Mouse (Mus musculus) myocyte (in vitro differentiated cells): Measurements from ENCODE around the gene Slco1a5. TPM values are rescaled to one million over a fixed set of nuclear protein-coding genes. Genes with fewer than 3 reads are reported as not detected.
"Not testable (repeated sequence)": the region's sequence is repeated elsewhere in the genome, so short reads cannot be mapped to it uniquely, and the experiment has no call there.

Source experiments
- H3K27me3 ChIP-seq: one replicate; pipeline ENCODE4 v1.6.1; 2011; ENCODE audit not compliant: control insufficient read depth, insufficient read depth, insufficient read length
- H3K36me3 ChIP-seq: one replicate; pipeline ENCODE4 v1.6.1; 2011; ENCODE audit not compliant: control insufficient read depth, insufficient read depth
- H3K4me2 ChIP-seq: one replicate; pipeline ENCODE4 v1.6.1; 2011; ENCODE audit warnings: low read depth, control low read depth
- H3K4me3 ChIP-seq: one replicate; pipeline ENCODE4 v1.5.1; 2011; ENCODE audit warnings: mild to moderate bottlenecking, control low read depth, moderate library complexity
- H3K79me2 ChIP-seq: one replicate; pipeline ENCODE4 v1.6.1; 2011; ENCODE audit not compliant: control insufficient read depth, insufficient read depth
- H3ac ChIP-seq: one replicate; pipeline ENCODE4 v1.6.1; 2011; ENCODE audit not compliant: control insufficient read depth, insufficient read length
- CEBPB ChIP-seq: IDR thresholded peaks from 2 replicates; pipeline ENCODE4 v1.6.1; 2011; ENCODE audit warnings: mild to moderate bottlenecking, moderate library complexity; ENCODE audit not compliant: poor library complexity, insufficient read depth, severe bottlenecking
- E2F4 ChIP-seq: IDR thresholded peaks from one replicate; pipeline ENCODE4 v1.6.1; 2011; ENCODE audit warnings: mild to moderate bottlenecking, control low read depth, moderate library complexity; ENCODE audit not compliant: insufficient read depth
- MAX ChIP-seq: IDR thresholded peaks from one replicate; pipeline ENCODE4 v1.6.1; 2011; ENCODE audit warnings: low read depth, mild to moderate bottlenecking, control low read depth
- MYOD1 ChIP-seq, 3 experiments: IDR thresholded peaks; one replicate each; pipeline ENCODE4 v1.6.1; 2011; ENCODE audit warnings: control low read depth in 2 of 3, low read depth in 2 of 3, mild to moderate bottlenecking in 2 of 3, moderate library complexity in 1 of 3; ENCODE audit not compliant: insufficient read length in 2 of 3, control insufficient read depth in 1 of 3
- MYOG ChIP-seq, 3 experiments: IDR thresholded peaks; one replicate each; pipeline ENCODE4 v1.6.1; 2011; ENCODE audit warnings: control low read depth in 2 of 3, low read depth in 2 of 3, mild to moderate bottlenecking in 2 of 3; ENCODE audit not compliant: insufficient read length in 2 of 3, control insufficient read depth in 1 of 3, insufficient read depth in 1 of 3
- POLR2A ChIP-seq: IDR thresholded peaks from one replicate; pipeline ENCODE4 v1.6.1; 2011; ENCODE audit warnings: low read depth, mild to moderate bottlenecking, control low read depth, moderate library complexity; ENCODE audit not compliant: insufficient read length
- POLR2AphosphoS2 ChIP-seq: IDR thresholded peaks from one replicate; pipeline ENCODE4 v1.6.1; 2011; ENCODE audit warnings: low read depth, control low read depth; ENCODE audit not compliant: insufficient read length
- REST ChIP-seq: IDR thresholded peaks from one replicate; pipeline ENCODE4 v1.6.1; 2011; ENCODE audit warnings: mild to moderate bottlenecking, control low read depth, moderate library complexity; ENCODE audit not compliant: insufficient read depth, insufficient read length
- SRF ChIP-seq: IDR thresholded peaks from one replicate; pipeline ENCODE4 v1.6.1; 2011; ENCODE audit warnings: low read depth; ENCODE audit not compliant: control insufficient read depth, insufficient read length
- TCF12 ChIP-seq: IDR thresholded peaks from one replicate; pipeline ENCODE4 v1.6.1; 2011; ENCODE audit warnings: mild to moderate bottlenecking, control low read depth; ENCODE audit not compliant: poor library complexity, insufficient read depth, severe bottlenecking
- TCF3 ChIP-seq: IDR thresholded peaks from one replicate; pipeline ENCODE4 v1.6.1; 2011; ENCODE audit warnings: low read depth, control low read depth; ENCODE audit not compliant: insufficient read length
- USF1 ChIP-seq: IDR thresholded peaks from one replicate; pipeline ENCODE4 v1.6.1; 2011; ENCODE audit warnings: low read depth, mild to moderate bottlenecking, control low read depth, moderate library complexity
- polyA plus RNA-seq: library from polyadenylated mRNA; unstranded; fragments of >200 nt; fragmentation: generic; extraction: Trizol; gene quantifications from one replicate; pipeline ENCODE4 v1.2.1, GENCODE M21; 2012; ENCODE audit warnings: missing spikeins

Gene Slco1a5
- polyA plus RNA-seq, 1 experiment = 0.20 TPM

- H3K4me3 ChIP-seq = no peak overlapping the region
- TF ChIP-seq E2F4 = no peak
- peak in 2 of 3 experiments; percentile 36 to 49 for TF ChIP-seq MYOD1 (IDR thresholded peaks at IDR 0.05; ENCODE audit: control insufficient read depth in 1 of 3, insufficient read length in 2 of 3, low read depth in 2 of 3)
- H3K27me3 ChIP-seq = no peaks in the 10 kb centered on the region
- no peak overlapping the region for H3ac ChIP-seq
- H3K36me3 ChIP-seq = peaks cover 18% of the 10 kb centered on the region
- H3K79me2 ChIP-seq = no peaks in the 10 kb centered on the region
- H3K4me2 ChIP-seq = peak overlapping the region; percentile 36
Measured at GRCm38 (mm10) chr6:142365742-142366472, 43.1 kb upstream of the Slco1a5 start.

GRCm38 (mm10) chr6:142363019-142363576, 40.3 kb upstream of the Slco1a5 start:
- no peaks in the 10 kb centered on the region for H3K79me2 ChIP-seq
- no peak for TF ChIP-seq SRF
- peak; percentile 16 for TF ChIP-seq POLR2AphosphoS2
- peaks cover 25% of the 10 kb centered on the region for H3K36me3 ChIP-seq
- H3K4me2 ChIP-seq = no peak overlapping the region
- no peak overlapping the region for H3K4me3 ChIP-seq
- H3ac ChIP-seq = no peak overlapping the region
- no peaks in the 10 kb centered on the region for H3K27me3 ChIP-seq

- Histone ChIP-seq H3K79me2 (no peaks in the 10 kb centered on the region), H3K4me2 (no peak overlapping the region), H3ac (no peak overlapping the region), H3K36me3 (peaks cover 33% of the 10 kb centered on the region), H3K4me3 (no peak overlapping the region), H3K27me3 (no peaks in the 10 kb centered on the region)
- TF ChIP-seq SRF = no peak
- no peak for TF ChIP-seq POLR2AphosphoS2
- no peak for TF ChIP-seq CEBPB
- TF ChIP-seq TCF12 = no peak
- TF ChIP-seq TCF3 = no peak
- no peak for TF ChIP-seq E2F4
- TF ChIP-seq POLR2A = no peak
- TF ChIP-seq MYOD1 (IDR thresholded peaks at IDR 0.05; ENCODE audit: control insufficient read depth in 1 of 3, insufficient read length in 2 of 3, low read depth in 2 of 3) = no peak
- no peak for TF ChIP-seq REST
- no peak for TF ChIP-seq USF1
Measured at GRCm38 (mm10) chr6:142362036-142362435, 39.3 kb upstream of the Slco1a5 start.

GRCm38 (mm10) chr6:142357106-142357505, 34.3 kb upstream of the Slco1a5 start:
- no peak overlapping the region for H3ac ChIP-seq
- H3K79me2 ChIP-seq = no peaks in the 10 kb centered on the region
- no peaks in the 10 kb centered on the region for H3K27me3 ChIP-seq
- peaks cover 48% of the 10 kb centered on the region for H3K36me3 ChIP-seq
- no peak overlapping the region for H3K4me2 ChIP-seq
- H3K4me3 ChIP-seq = no peak overlapping the region
- no peak for TF ChIP-seq CEBPB
- no peak for TF ChIP-seq POLR2A
- TF ChIP-seq MYOG (IDR thresholded peaks at IDR 0.05; ENCODE audit: control insufficient read depth in 1 of 3, insufficient read depth in 1 of 3, insufficient read length in 2 of 3, low read depth in 2 of 3) = no peak
- no peak for TF ChIP-seq USF1
- no peak for TF ChIP-seq SRF
- TF ChIP-seq REST = no peak
- TF ChIP-seq MAX = no peak
- TF ChIP-seq POLR2AphosphoS2 = no peak
- TF ChIP-seq TCF12 = no peak
- no peak for TF ChIP-seq E2F4
- TF ChIP-seq MYOD1 (IDR thresholded peaks at IDR 0.05; ENCODE audit: control insufficient read depth in 1 of 3, insufficient read length in 2 of 3, low read depth in 2 of 3) = no peak
- TF ChIP-seq TCF3 = no peak

- H3K4me3 ChIP-seq, H3K79me2 ChIP-seq, H3K27me3 ChIP-seq, H3K4me2 ChIP-seq, H3ac ChIP-seq: not testable (repeated sequence)
- peaks cover 24% of the 10 kb centered on the region for H3K36me3 ChIP-seq
Measured at GRCm38 (mm10) chr6:142352099-142352498, 29.3 kb upstream of the Slco1a5 start.
